Mouse (Mus musculus): ENCODE results near the gene Xrcc3. TPM values are rescaled to one million over a fixed set of nuclear protein-coding genes. Genes with fewer than 3 reads are reported as not detected.

Xrcc3 gene
- polyA plus RNA-seq (2012; ENCODE audit: low replicate concordance) = 2.9 and 3.6 TPM in 2 replicates

GRCm38 (mm10) chr12:111813766-111814617 is at the start of gene Xrcc3, which contains the start of gene Zfyve21:
Gene Xrcc3, minus strand, starts transcription at chr12:111813873.
Gene Zfyve21, plus strand, starts transcription at chr12:111814170.

DNA sequence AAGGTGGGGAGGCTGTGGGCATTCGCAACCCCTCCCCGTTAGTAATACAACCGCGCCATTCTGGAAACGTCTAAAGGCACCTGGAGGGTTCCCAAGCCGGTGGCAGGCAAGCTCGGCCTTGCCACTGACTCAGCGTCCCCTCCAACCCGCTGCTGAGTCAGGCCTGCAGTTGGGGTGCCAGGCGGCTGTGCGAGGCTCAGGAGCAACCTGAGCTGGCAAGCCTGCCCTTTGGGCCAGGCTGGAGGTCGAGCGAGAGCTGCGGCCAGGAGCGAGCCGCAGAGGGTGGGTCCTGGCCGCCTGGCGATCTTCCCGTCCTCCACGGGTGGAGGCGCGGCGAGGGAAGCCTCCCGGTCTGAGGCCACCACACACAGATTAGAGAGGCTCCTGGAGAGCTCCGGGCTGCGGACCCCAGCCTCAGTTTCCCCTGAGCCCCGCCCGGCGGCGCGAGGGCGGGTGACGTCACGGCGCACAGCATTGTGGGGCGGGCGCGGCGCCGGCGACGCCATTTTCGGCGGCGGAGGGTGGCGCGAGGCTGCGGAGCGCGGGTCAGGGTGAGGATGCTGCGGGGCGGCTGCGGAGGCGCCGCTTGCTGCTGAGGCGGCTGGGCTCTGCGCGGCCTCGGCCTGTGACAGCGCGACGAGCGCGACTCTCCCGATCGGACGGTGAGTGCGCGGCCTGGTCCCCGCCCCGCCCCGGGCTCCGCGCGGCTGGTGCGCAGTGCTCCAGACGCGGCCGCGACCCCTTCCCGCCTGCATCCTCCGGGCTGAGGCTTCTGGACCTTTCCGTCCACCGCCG is 55.1 kb downstream of the Xrcc3 start, which contains the start of gene Klc1:
Gene Klc1, plus strand, starts transcription at position 469 of the 795 bp plus-strand sequence.

Other genes starting within 250 kb of the Xrcc3 start
- gene Mark3, start 239.3 kb downstream of the Xrcc3 start, polyA plus RNA-seq (2012; ENCODE audit: low replicate concordance) = 14.6 and 17.3 TPM in 2 replicates
- gene Ckb, start 141.5 kb downstream of the Xrcc3 start, polyA plus RNA-seq (2012; ENCODE audit: low replicate concordance) = 65.3 and 88.1 TPM in 2 replicates
- 16.3 and 18.1 TPM in 2 replicates for gene Trmt61a, start 135.8 kb downstream of the Xrcc3 start, polyA plus RNA-seq (2012; ENCODE audit: low replicate concordance)
- gene Bag5, start 100.6 kb downstream of the Xrcc3 start, polyA plus RNA-seq (2012; ENCODE audit: low replicate concordance) = 7.7 and 8.3 TPM in 2 replicates
- gene Apopt1, start 100.6 kb downstream of the Xrcc3 start, polyA plus RNA-seq (2012; ENCODE audit: low replicate concordance) = 82.3 and 167 TPM in 2 replicates
- 74.5 and 84.9 TPM in 2 replicates for gene Klc1, start 55.0 kb downstream of the Xrcc3 start, polyA plus RNA-seq (2012; ENCODE audit: low replicate concordance)
- 4.7 and 5.4 TPM in 2 replicates for gene Zfyve21, start 297 bp upstream of the Xrcc3 start, polyA plus RNA-seq (2012; ENCODE audit: low replicate concordance)
- 19.9 and 26.9 TPM in 2 replicates for gene Ppp1r13b, start 94.2 kb upstream of the Xrcc3 start, polyA plus RNA-seq (2012; ENCODE audit: low replicate concordance)
- 15.0 and 15.9 TPM in 2 replicates for gene Atp5mpl, start 153.1 kb upstream of the Xrcc3 start, polyA plus RNA-seq (2012; ENCODE audit: low replicate concordance)
- 0.07 and 0.11 TPM in 2 replicates for gene Tdrd9, start 157.7 kb upstream of the Xrcc3 start, polyA plus RNA-seq (2012; ENCODE audit: low replicate concordance)
- gene Rd3l, start 167.4 kb upstream of the Xrcc3 start, polyA plus RNA-seq (2012; ENCODE audit: low replicate concordance) = not detected in 2 replicates